Mouse (Mus musculus) heart, adult 9 months (tissue): Measurements from ENCODE around the gene Olfr460.
"Not testable (repeated sequence)": the region's sequence is repeated elsewhere in the genome, so short reads cannot be mapped to it uniquely, and the experiment has no call there.

Source experiments
- DNase-seq, 2 experiments: peaks; one replicate each; pipeline ENCODE4 v3.0.0; 2022; ENCODE audit warnings: low spot score in 2 of 2

The Olfr460 gene

DNA sequence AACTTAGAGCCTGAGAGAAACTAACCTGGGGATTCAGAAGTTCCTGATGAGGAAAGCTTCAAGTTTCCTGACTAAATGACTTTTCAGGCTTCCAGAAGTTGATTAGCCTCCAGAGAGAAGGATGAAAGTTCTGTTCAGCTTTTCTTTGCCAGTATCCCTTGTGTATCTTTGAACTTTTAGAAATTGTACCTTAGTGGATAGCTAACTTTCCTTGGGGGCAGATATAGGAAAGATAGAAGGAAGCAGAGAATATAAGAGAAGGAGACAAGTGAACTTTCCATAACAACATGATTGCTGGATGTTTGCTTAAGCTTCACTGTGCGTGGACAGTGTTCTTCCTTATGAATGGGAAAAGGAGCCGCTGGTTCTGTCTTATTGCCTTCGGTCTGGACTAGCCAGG is at the start of gene Olfr460:
Gene Olfr460, plus strand, starts transcription at position 301 of the 400 bp plus-strand sequence.
- DNase-seq: no peak

DNA sequence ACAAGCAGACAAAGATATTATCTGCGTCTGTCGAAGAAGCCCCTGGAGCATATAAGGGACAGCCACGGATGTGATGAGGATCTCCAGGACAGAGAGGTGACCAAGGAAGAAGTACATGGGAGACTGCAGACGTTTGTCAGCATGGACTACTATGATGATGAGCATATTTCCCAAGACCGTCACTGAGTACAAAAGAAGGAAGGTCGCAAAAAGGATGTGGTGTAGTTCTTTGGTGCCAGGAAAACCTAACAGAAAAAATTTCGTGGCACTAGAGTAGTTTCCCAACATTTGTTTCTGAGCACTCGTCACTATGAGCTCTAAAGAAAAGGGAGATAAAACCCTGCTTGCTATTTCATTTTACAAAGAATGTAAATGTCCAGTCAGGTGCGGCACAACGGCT is 24.6 kb upstream of the Olfr460 start:
- DNase-seq: no peak

DNA sequence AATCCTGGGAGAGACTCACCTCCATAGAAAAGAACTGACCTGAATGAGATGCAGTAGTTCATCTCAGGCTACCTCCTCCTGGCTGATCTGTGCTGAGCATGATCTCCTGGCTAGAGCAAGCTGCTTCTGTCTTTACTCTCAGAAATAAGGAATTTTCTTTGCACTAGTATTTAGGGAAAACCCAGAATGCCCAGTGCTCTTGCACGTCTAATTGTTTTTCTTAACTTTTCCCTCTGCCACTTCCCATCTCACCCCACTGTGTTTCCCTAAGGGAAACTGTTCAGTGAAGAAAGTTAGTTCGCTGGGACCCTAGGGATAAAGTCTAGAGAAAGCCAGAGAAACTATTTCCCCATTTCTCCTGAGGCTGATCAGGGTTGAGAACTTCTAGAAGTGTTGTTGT is 14.3 kb upstream of the Olfr460 start, which contains the start of gene Olfr461:
Gene Olfr461, minus strand, starts transcription at position 101 of the 400 bp plus-strand sequence.
- DNase-seq: no peak

DNA sequence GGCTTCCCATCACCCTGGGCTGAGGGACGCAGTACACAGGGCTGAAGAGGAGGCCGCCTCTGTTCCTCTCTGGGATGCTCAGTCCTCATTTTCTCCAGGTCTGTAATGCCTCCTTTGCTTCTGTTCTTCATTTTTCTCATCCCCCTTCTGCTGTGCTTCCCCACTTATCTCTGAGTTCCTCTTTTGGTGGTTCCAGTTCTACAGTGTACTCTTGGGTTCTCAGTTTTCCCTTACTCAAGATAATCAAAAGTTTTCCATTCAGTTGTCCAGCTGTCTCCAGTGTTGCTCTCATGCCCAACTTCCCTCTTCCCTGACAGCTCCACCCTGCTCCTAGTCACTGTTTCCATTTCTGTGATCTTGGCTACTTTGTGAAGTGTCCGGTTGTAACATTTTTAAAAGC is 4.3 kb downstream of the Olfr460 start:
- DNase-seq: peak in 1 of 2 experiments; percentile 27

DNA sequence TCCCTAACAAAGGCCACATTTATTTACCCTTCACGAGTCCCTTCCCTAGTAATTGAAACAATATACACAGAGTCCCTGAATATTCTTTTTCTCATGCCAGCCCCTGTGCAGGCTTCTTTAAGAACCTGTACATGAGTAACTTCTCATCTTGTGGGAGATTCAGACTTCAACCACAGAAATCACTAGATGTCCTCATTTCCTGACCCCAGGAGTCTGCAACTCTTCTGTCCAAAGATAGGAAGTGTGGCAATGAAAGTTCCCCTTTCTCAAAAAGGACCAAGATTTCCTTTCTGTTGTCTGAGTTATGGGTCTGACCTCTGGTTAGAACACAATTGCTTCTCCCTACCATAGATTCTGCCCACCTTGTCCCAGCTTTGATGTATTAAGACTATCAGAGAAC is 7.0 kb downstream of the Olfr460 start:
- DNase-seq: peak; percentile 16 to 30

DNA sequence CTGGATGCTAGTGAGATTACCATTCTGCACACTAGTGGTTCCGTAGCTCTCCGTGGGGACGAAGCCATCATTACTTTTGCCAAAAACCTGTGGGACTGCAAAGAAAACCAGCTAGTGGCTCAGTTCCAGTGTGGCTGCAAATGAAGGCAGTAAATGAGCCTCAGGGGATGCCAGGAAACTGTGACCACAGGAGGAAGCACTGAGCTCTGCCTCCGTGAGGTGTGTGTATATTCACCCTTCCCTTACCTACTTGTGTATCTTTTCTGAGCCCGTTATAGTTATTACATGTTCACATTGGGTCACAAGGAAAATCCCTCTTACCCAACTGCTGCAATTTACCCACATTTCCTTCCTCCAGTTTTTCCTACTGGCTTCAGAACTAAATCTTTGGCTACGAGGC is 15.0 kb downstream of the Olfr460 start:
- no peak for DNase-seq

DNA sequence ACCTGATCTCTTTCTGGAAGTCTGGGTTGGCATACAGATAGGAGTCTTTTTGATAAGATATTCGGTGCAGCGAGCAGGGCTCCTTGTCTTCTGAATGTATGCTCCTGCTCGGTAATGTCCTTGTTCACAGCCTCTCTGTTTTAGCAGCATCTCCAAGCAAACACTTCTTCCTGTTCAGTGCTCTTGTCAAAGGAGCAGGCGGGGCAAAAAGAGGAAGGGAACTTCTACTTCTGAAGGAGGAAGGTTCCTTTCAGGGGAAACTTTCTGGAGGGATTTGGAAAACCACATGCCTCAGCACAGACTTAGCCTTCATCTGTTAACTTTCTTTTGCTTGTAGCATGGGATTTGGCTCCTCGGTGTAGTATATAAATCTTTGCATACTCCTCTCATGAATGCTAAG is 16.4 kb downstream of the Olfr460 start, which contains the start of gene Clec5a:
Gene Clec5a, minus strand, starts transcription at position 177 of the 400 bp plus-strand sequence.
- peak; percentile 7 for DNase-seq

DNA sequence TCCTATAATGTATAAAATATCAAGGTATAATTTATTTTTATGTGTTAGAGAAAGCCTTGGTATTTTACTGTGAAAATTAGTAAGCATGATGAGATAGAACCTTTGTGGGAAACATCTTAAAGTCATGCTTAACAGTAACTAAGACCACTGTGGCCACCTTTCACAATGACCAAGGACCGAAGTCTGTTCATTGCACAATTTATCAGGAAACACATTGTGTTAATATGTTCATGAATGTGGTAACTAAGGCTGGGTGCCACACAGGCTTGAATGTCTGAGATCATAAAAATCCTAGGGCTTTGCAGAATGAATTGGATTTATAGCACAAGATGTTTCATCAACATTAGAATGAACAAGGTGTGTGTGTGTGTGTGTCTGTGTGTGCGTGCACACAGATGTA is 19.1 kb downstream of the Olfr460 start:
- DNase-seq: no peak

DNA sequence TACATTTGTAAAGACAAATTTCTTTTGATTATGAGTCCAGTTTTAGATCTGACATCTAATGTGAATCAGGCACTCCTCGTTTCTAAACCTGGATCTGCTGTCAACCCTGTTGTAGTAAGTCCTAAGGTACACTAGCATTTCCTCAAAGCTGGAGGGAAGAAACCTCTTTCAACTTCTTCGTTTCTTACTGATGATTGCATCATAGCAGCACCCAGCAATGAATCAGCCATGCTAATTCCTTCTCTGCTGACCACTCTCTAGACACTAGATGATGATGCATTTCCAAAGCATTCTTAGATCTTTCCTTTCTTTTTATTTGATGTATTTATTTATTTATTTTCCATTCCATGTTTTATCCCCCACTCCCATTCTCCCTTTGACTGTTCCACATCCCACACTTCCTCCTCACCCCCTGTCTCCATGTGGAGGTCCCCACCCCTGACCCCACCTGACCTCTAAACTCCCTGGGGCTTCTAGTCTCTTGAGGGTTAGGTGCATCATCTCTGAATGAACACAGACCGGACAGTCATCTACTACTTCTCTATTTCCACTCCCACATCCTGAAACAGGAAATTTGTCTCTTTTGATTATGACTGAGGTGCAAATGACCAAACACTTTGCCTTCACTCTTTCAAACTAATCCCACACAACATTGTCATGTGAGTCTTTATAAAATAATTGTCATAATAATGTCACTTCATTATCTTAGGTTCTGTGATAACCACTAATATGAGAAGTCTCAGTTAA is 25.7 kb downstream of the Olfr460 start:
- DNase-seq: no peak

DNA sequence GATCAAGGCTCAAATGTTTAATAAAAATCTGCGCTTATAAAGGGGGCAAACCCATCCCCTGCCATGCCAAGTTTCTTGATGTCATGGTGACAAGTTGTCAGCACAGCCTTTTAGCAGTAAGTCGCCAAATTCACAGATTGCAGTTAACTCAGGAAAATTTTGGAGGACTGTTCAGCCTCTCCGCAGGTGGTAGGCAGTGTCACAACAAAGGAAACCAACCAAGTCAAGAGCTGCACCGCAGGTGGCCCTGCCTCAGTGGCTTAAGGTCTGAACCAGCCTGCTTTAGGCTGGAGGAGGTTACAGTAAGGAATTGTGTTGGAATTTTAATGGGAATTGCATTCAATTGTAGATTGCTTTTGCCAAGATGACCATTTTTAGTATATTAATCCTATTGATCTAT is 29.3 kb downstream of the Olfr460 start:
- not testable (repeated sequence) for DNase-seq

DNA sequence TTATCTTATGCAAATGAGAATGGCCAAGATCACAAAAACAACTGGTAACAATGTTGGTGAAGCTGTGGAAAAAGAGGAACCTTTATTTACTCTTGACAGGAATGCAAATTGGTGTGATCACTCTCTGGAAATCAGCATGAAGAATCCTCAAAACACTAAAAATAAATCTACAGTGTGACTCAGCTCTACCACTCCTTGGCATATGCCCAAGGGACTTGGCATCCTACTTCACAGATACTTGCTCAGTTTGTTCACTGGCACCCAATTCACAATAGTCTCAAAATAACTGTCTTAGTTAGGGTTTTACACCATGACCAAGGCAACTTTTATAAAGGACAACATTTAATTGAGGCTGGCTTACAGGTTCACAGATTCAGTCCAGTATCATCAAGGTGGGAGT is 38.1 kb downstream of the Olfr460 start:
- peak in 1 of 2 experiments; percentile 6 for DNase-seq

DNA sequence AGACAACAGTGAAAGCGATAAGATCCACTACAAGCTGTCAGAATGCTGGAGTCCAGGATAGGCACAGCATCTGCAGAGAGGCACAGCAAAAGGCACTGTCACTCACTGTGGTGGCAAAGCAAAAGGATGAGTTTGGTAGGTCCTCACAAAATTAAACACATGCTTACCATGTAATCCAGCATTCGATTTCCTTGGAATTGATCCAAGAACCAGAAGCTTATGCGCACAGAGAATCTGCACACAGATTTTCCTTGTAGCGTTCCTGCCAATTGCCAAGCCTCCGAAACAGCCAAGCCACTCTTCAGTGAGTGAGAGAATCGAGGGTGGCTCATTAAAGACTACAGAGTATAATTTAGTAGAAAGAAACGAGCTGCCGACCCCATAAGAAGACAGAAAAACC is 41.0 kb downstream of the Olfr460 start:
- no peak for DNase-seq

DNA sequence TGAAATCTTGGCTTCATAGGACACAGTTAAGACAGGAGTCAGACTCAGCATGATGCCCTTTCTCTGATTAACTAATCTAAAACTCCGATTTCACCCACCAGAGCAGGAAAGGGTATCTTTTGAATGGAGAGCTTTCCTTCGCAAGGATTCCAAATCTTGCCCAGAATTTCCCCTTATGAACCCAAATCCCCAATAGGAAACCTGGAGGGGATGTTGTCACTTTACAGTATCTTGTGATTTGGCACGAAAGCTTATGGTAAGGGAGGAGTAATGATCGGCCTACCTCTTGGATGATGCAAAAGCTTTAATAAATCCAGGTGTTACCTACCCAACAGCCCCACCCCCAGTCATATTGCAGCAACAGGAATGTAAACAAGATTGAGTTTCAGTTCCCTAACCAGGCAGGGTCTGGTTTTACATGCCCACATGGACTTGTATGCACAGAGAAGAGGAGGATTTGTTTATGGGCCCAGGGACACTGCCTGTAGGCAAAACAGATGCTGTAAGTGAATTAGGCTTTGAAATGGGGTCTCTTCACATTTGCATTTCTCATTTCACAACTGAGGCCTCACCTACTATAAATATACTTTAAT is 44.1 kb downstream of the Olfr460 start, which contains the start of gene Tas2r138:
Gene Tas2r138, minus strand, starts transcription at position 51 of the 593 bp plus-strand sequence.
- no peak for DNase-seq

DNA sequence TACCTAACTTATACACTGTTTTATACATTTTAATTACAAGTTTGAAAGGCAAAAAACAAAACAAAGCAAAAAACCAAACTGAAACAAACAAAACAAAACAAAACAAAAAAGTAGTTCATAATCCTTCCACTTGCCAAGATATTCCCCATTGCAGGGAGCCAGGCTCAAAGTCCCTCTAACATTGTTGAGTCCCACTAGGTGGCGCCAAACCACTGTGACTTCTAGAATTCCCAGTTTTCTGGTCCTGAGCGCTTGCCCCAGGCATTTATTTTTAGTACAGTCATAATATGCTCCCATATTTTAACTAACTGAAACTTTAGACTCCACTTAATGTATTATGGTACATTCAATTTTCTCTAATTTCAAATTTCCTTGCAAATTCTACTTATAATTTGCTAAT is 48.7 kb downstream of the Olfr460 start:
- peak in 1 of 2 experiments; percentile 39 for DNase-seq
